Mouse (Mus musculus) gastrocnemius, postnatal 36 days (tissue): ENCODE results near the gene Gm21775. TPM values are rescaled to one million over a fixed set of nuclear protein-coding genes. Genes with fewer than 3 reads are reported as not detected.
"Not testable (repeated sequence)": the region's sequence is repeated elsewhere in the genome, so short reads cannot be mapped to it uniquely, and the experiment has no call there.

Source experiments
- DNase-seq, 2 experiments: peaks; one replicate each; pipeline ENCODE4 v3.0.0; 2022
- intact Hi-C: fragments of 180-260 bp; cut with DNase I; formaldehyde crosslinking; loops from one replicate; pipeline ENCODE4 v1.15.1; 2025
- long read RNA-seq, 2 experiments: library from polyadenylated mRNA; stranded (forward); transcript quantifications; one replicate each; pipeline ENCODE4 v2.0.0; 2021
- total RNA-seq, 2 experiments: library from RNA; stranded (reverse); gene quantifications; 2 replicates each; pipeline ENCODE4 v1.2.3; 2021

The Gm21775 gene
- total RNA-seq: not detected
- long read RNA-seq, experiment 1: 0 reads
- long read RNA-seq, experiment 2: 0 reads

- DNase-seq, intact Hi-C loops: not testable (repeated sequence)
Measured at GRCm38 (mm10) chrY:10553153-10553552, at the start of gene Gm21775. TSS of gene Gm21775 (plus strand) at chrY:10553453.

DNA sequence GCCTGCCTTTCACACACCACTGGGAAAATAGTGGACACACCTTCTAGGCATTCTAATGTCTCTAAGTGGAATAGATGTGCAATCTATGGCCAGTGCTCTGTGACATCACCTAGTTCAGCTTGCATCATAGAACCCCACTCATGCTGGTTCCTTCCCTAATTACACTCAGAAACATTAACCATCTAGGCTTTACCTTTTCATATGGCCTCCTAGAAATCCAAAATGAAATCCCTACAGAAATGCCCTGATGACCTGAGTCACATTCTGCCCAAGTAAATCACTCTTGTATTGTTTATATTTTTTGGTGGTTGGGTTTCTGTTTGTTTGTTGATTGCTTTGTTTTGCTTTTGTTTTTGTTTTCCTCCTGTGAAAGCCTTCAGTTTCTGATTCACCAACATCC is 17.3 kb upstream of the Gm21775 start, which contains the start of gene Gm20737:
TSS of gene Gm20737 (minus strand) at position 101 of the 400 bp plus-strand sequence.
- DNase-seq, intact Hi-C loops: not testable (repeated sequence)

Other genes starting within 250 kb of the Gm21775 start
- not detected for gene Gm20834, start 228.9 kb upstream of the Gm21775 start, total RNA-seq
- not detected for gene Gm28510, start 140.7 kb upstream of the Gm21775 start, total RNA-seq
- not detected for gene Gm20737, start 17.4 kb upstream of the Gm21775 start, total RNA-seq
- gene Gm21900, start 62.9 kb downstream of the Gm21775 start, total RNA-seq: not detected
- gene Gm20777, start 199.0 kb downstream of the Gm21775 start, total RNA-seq: not detected